Mouse (Mus musculus): ENCODE measurements around the gene Zpr1.
A peak's percentile ranks its signal among the peaks of the same experiment; 100 is the strongest.
"Not testable (repeated sequence)": the region's sequence is repeated elsewhere in the genome, so short reads cannot be mapped to it uniquely, and the experiment has no call there.

The Zpr1 gene

DNA sequence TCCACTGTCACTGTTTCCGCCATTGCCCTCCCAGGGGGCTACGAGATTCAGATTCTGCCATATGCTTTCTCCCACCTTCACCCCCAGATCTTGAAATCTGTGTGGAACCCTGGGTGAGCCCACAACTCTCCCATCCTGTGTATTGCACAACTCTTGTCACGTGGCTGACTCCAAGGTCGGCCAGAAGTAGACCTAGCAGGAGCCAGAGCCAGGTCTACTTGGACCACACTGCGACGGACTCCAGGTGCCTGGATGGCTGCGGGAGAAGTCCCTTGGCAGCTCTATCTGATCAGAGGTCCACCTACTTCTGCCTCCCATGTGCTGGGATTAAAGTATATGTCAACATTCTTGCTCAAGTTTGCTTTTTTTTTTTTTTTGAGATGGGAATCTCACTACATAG, 11.7 kb upstream of the Zpr1 start:
- no peak for DNase-seq (ENCODE audit: low spot score)

GRCm38 (mm10) chr9:46268343-46268873, 4.5 kb upstream of the Zpr1 start, which contains the start of gene Apoa5:
Apoa5 (plus strand) TSS chr9:46268633.
- no peak for DNase-seq (ENCODE audit: low spot score)

GRCm38 (mm10) chr9:46269125-46269524, 3.7 kb upstream of the Zpr1 start:
- no peak for DNase-seq (ENCODE audit: low spot score)

DNA sequence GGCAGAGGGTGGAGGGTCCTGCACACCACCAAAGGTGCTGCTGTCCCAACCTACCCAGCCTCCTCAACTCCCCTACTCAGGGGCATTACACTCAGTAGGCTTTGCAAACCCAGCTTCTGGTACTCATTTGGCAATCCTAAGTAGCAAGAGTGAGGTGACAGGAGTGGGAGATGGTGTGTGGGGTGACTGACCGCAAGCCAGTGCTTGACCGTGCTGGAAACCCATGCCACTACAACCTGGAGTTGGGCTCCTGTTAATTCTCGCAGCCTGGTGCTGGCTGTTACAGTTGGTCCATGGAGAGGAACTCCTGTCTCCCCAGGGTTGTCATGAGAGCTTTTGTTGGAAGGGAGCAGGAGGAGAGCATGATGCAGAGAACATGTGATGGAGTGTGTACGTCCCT, 2.1 kb upstream of the Zpr1 start:
- no peak for DNase-seq (ENCODE audit: low spot score)

GRCm38 (mm10) chr9:46272070-46272469, 794 bp upstream of the Zpr1 start:
- DNase-seq (ENCODE audit: low spot score), result no peak

DNA sequence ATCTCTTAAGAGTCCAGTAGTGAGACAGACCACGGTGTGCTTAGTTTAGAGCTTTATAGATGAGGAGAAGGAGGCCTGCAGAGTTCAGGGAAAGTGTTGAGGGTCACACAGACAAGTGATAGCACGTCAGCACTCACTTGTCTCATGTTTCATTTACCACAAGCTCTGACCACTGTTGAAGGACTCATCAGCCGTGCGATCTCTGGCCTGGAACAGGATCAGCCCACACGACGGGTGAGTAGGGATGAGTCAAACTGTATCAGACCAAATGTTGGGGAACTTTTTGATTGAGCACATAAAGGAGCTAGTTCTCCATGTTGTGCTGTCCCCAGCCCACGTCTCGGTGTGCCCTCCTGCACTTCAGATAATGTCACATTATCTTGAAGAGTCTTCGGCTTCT, 1.6 kb downstream of the Zpr1 start:
- no peak for DNase-seq (ENCODE audit: low spot score)

DNA sequence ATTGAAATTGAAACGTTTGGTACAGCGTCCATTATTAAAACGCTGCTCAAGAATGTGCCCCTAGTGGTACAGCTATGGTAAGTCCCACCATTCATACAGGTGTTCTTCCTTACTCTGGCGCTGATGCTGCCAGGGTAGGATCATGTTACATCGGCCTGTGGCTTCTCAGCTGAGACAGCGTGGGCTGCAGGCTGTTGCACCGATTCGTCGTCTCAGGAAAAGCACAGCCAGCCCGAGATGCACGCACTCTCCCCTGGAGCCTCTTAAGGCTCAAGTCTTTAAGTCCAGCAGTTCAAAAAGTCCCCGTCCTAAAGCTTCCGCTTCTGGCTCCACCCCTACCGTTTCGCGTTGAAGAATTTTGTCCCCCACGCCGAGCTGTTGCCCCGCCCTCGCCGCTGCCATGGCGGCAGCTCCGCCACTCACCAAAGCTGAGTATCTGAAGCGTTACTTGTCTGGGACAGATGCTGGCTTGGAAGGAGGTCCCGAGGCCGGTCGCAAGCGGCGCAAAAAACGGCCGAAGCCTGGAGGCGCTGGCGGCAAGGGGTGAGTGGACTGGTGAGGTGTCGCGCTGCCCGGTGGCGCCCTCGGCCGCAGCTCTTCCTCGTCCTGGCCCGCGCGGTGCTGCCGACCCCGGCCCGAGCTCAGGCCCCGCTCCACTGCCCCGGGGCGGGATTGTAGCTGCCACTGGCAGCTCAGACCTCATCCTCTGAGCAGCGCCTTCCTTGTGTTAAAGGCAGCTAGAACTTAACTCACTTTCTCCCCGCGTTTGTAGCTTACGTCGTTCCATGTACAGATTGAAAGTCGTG, 10.0 kb downstream of the Zpr1 start, which contains the start of gene Bud13:
TSS of gene Bud13 (plus strand) at position 378 of the 806 bp plus-strand sequence.
- peak; percentile 94 for DNase-seq (ENCODE audit: low spot score)

GRCm38 (mm10) chr9:46298381-46298780, 25.5 kb downstream of the Zpr1 start:
- DNase-seq (ENCODE audit: low spot score), result no peak

GRCm38 (mm10) chr9:46302142-46302541, 29.3 kb downstream of the Zpr1 start:
- DNase-seq (ENCODE audit: low spot score), result peak; percentile 84

DNA sequence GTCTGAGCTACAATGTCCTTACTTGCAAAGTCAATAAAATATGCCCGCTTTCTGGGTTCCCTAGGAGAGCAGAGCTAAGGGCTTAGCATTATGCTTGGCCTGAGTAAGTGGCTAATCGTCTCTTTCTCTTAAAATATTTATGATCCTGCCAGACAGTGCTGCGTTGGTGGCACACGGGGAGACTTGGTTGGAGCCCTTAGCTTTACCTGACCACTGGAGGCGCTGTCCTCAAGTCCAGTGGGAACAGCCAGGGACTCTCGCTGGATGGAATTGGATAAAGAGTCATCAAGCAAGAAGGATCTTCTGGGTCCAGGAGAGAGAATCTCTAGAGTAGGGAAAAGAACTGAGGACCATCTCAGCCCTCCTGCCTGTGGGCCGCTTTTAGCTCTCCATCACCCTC, 36.3 kb downstream of the Zpr1 start:
- DNase-seq (ENCODE audit: low spot score), result peak; percentile 56

- DNase-seq (ENCODE audit: low spot score), result peak; percentile 94
Measured at GRCm38 (mm10) chr9:46314507-46314906, 41.6 kb downstream of the Zpr1 start.

GRCm38 (mm10) chr9:46314921-46315320, 42.1 kb downstream of the Zpr1 start:
- DNase-seq (ENCODE audit: low spot score), result no peak

DNA sequence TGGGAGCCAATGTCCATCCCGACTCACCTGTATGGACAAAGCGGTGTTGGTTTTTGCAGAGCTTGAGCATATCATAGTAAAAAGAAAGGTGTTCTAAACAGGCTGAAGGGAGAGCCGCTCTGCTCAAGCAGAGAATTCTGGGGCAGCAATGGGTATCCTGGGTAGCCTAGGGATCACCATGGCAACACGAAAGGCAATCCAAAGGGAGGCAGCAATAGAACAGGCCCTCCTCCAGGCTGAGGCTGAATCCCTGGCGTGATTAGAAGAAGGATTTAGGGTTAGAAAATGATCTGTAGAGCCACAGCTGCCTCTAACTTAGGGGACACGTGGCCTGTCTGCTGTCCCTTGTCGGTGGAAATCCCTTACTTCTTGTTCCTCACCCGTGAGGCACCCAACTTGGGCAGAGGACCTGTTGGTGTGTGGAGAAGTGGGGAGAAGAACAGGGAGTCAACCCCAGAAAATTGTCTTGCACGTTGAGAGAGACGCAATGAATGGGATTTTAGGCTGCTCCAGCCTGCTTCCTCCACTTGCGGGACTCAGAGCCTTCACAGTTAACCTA, 43.0 kb downstream of the Zpr1 start:
- DNase-seq (ENCODE audit: low spot score), result peak; percentile 67

- peak; percentile 61 for DNase-seq (ENCODE audit: low spot score)
Measured at GRCm38 (mm10) chr9:46316388-46316787, 43.5 kb downstream of the Zpr1 start.

DNA sequence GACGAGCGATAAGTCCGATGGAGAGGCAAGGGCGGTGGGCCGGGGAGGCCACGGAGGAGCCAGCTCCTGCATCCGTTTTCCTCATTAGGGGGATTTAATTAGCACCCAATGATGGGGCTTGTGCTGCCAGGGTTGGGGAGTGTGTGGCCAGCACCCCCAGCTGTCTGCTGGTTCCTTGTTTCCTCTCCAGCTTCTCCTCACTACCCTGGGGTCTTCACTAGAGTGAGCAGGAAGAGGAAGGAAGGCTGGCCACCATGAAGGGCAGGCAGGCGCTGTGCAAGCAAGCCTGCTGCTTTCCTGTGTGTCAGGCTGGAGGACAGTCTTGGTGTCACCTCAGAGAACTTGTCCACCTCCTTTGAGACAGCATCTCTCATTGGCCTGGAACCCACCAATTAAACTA, 44.0 kb downstream of the Zpr1 start:
- no peak for DNase-seq (ENCODE audit: low spot score)

DNA sequence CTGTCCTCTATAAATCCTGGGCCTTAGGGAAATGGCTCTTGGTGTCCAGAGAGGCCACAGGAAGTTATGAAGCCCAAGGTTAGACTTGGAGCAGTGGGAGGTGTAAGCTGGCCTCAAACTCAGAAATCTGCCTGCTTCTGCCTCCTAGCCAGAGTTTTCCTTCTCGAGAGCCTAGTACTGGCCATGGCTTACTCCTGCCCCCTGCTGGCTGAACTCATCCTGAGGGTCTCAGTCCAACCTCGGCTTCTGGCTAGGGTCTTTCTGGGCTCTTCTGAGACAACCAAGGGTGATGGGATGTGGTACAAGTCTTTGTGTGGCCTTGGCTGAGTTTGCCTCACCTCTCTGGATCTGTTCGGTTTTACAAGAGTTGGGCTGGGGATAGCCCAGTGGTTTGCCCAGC, 45.1 kb downstream of the Zpr1 start:
- DNase-seq (ENCODE audit: low spot score), result no peak

GRCm38 (mm10) chr9:46319886-46320285, 47.0 kb downstream of the Zpr1 start, which contains the start of gene 4931429L15Rik:
4931429L15Rik (minus strand) TSS chr9:46319986.
- DNase-seq (ENCODE audit: low spot score), result not testable (repeated sequence)

DNA sequence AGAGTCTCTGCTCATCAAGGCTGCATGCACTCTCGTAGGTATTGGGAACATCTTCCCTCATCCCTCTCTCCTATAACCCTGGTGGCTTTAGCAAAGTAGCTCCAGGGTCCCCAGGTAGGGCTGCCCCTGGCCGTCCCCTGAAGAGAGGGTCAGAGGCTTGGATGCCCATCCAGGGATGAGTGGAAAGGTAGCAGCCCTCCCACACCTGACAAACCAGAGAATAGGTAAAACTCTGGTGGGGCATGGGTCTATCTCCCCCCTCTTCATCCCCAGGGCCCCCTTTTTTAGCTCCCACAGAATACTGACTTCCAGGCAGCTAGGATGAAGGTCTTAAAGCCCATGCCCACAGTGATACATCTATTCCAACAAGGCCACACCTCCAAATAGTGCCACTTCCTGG, 47.6 kb downstream of the Zpr1 start:
- no peak for DNase-seq (ENCODE audit: low spot score)

DNA sequence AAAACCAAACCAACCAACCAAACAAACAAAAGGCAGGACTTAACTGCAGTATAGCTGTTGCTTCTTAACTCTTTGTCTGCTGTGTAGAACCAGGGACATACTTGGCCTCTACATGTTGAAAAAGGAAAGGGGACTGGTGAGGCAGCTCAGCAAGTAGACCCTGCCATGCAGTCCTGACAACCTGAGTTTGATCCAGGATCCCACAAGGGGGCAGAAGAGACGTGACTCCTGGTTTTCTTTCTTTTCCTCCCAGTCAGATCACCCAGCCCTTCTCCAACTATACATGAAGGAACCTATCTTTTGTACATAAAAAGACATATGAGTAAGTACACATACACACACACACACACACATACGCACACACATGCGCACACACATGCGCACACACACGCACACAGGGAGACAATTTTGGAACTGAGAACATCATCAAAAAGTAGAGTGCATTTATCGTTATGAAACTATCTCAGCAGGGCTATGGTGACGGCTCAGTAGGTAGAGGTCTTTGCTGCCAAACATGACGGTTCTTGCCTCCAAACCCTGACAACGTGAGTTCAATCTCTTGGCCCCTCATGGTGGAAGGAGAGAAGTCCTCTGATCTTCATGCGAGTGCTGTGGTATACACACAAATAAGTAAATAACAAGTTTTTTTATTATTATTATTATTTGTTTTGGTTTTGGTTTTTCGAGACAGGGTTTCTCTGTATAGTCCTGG, 54.0 kb downstream of the Zpr1 start:
- no peak for DNase-seq (ENCODE audit: low spot score)

GRCm38 (mm10) chr9:46327706-46328571, 55.1 kb downstream of the Zpr1 start:
- DNase-seq (ENCODE audit: low spot score), result peak; percentile 59

GRCm38 (mm10) chr9:46328572-46329249, 55.8 kb downstream of the Zpr1 start:
- peak; percentile 86 for DNase-seq (ENCODE audit: low spot score)
